ENCODE assay signal across 8 mouse cellular contexts in the genomic region with DNA sequence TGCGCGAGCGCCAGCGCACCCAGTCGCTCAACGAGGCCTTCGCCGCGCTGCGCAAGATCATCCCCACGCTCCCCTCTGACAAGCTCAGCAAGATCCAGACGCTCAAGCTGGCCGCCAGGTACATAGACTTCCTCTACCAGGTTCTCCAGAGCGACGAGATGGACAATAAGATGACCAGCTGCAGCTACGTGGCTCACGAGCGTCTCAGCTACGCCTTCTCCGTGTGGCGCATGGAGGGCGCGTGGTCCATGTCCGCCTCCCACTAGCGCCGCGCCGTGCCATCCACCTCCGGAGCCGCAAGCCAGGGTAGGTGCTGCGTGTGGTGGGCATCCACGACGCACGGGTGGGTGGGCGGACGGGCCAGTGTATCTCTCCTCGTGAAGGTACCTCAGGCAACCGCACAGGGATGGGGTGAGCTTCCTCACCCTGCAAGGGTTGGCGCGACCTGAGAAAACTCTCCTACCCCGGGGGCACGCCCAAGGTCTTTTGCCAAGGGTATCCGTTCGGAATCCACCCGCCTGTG. TPM values are rescaled to one million over a fixed set of nuclear protein-coding genes. Genes with fewer than 3 reads are reported as not detected.
DNase-seq lines count a peak whose midpoint lies in the region; ATAC-seq and TF ChIP-seq lines count a peak whose summit lies in the region.

No protein-coding gene starts in this region.

- H3K9ac ChIP-seq in kidney, embryonic 14.5 days (ENCODE audit: low read depth, low read length): peak overlapping the region; percentile 42
- no peak overlapping the region; the same call in 1 of the 2 replicates for H3K9ac ChIP-seq in forebrain, embryonic 11.5 days (ENCODE audit: low read length)
- H3K9ac ChIP-seq in limb, embryonic 14.5 days (ENCODE audit: low read depth, low read length, severe bottlenecking): peak overlapping the region; percentile 79

- H3K36me3 ChIP-seq in kidney, embryonic 14.5 days (ENCODE audit: control insufficient read depth, insufficient read depth, low read length): no peaks in the 10 kb centered on the region
- no peaks in the 10 kb centered on the region for H3K36me3 ChIP-seq in forebrain, embryonic 11.5 days (ENCODE audit: control insufficient read depth, insufficient read depth, low read length)
- H3K36me3 ChIP-seq in limb, embryonic 14.5 days (ENCODE audit: control insufficient read depth, insufficient read depth, low read length): no peaks in the 10 kb centered on the region
- no peaks in the 10 kb centered on the region for H3K36me3 ChIP-seq in thymus, adult 2 months (ENCODE audit: control insufficient read depth, insufficient read depth, low read length)

- no peaks in the 10 kb centered on the region for H3K9me3 ChIP-seq in kidney, embryonic 14.5 days (ENCODE audit: control insufficient read depth, low read length)
- no peaks in the 10 kb centered on the region for H3K9me3 ChIP-seq in forebrain, embryonic 11.5 days (ENCODE audit: control insufficient read depth, low read length)
- H3K9me3 ChIP-seq in limb, embryonic 14.5 days (ENCODE audit: control insufficient read depth, low read length): no peaks in the 10 kb centered on the region

- WGBS in kidney, embryonic 14.5 days: 2% methylated on average over 45 of the region's 45 CpGs
- 1% methylated on average over 45 of the region's 45 CpGs for WGBS in forebrain, embryonic 11.5 days
- 2% methylated on average over 36 of the region's 45 CpGs for WGBS in limb, embryonic 14.5 days
- 11% methylated on average over 45 of the region's 45 CpGs for WGBS in thymus, adult 2 months

- 0 out of 2 replicates have a peak, but pooled peaks have one; percentile 13 for ATAC-seq in kidney, embryonic 14.5 days (ENCODE audit: low FRiP score, low TSS enrichment)
- no peak for ATAC-seq in forebrain, embryonic 11.5 days (replicated peaks; ENCODE audit: low FRiP score)
- ATAC-seq in limb, embryonic 14.5 days (ENCODE audit: low FRiP score, low read depth): 0 out of 2 replicates have a peak, but pooled peaks have one; percentile 5

- no peak for DNase-seq in kidney, adult 8-10 months
- peak; percentile 23 for DNase-seq in ES-CJ7 (ENCODE audit: low read depth, low spot score)
- DNase-seq in forebrain, embryonic 11.5 days (ENCODE audit: low spot score): peak; percentile 55
- DNase-seq in limb, embryonic 14.5 days (ENCODE audit: low spot score): no peak
- DNase-seq in spleen, postnatal 4 days (ENCODE audit: low spot score in 2 of 2): no peak
- DNase-seq in thymus, adult 2 months: no peak
- no peak for DNase-seq in adrenal gland, postnatal 25 days

- no peak overlapping the region; the same call in 1 of the 2 replicates for H3K27ac ChIP-seq in kidney, embryonic 14.5 days (ENCODE audit: low read depth, low read length)
- no peak overlapping the region for H3K27ac ChIP-seq in forebrain, embryonic 11.5 days (ENCODE audit: low read depth, low read length)
- H3K27ac ChIP-seq in limb, embryonic 14.5 days (replicated peaks; ENCODE audit: low read depth, low read length): peak overlapping the region; percentile 89
- no peak overlapping the region for H3K27ac ChIP-seq in thymus, adult 2 months (ENCODE audit: control insufficient read depth, insufficient read depth, low read length)

- peaks cover 55% of the 10 kb centered on the region for H3K27me3 ChIP-seq in kidney, embryonic 14.5 days (ENCODE audit: control insufficient read depth, insufficient read depth, low read length)
- H3K27me3 ChIP-seq in forebrain, embryonic 11.5 days (ENCODE audit: control insufficient read depth, insufficient read depth, low read length): peaks cover 46% of the 10 kb centered on the region
- peaks cover 24% of the 10 kb centered on the region; the same call in 1 of the 2 replicates for H3K27me3 ChIP-seq in limb, embryonic 14.5 days (ENCODE audit: control insufficient read depth, insufficient read depth, low read length)
- H3K27me3 ChIP-seq in thymus, adult 2 months (ENCODE audit: control insufficient read depth, insufficient read depth, low read length): no peaks in the 10 kb centered on the region; the same call in 1 of the 2 replicates

- peak overlapping the region; percentile 95 for H3K4me2 ChIP-seq in kidney, embryonic 14.5 days (replicated peaks; ENCODE audit: low read depth, low read length)
- peak overlapping the region; percentile 68 for H3K4me2 ChIP-seq in forebrain, embryonic 11.5 days (ENCODE audit: low read depth, low read length, severe bottlenecking)
- peak overlapping the region; percentile 91 for H3K4me2 ChIP-seq in limb, embryonic 14.5 days (replicated peaks; ENCODE audit: low read depth, low read length, severe bottlenecking)

- TF ChIP-seq POLR2A in limb, embryonic 14.5 days (IDR thresholded peaks at IDR 0.05; ENCODE audit: borderline replicate concordance, extremely low read depth, insufficient read depth, insufficient read length): no peak
- no peak for TF ChIP-seq POLR2A in thymus, adult 2 months (IDR thresholded peaks at IDR 0.05; ENCODE audit: control insufficient read depth, extremely low read depth, insufficient read depth, low read length, poor library complexity)

- peak overlapping the region; percentile 54 for H3K4me3 ChIP-seq in kidney, embryonic 14.5 days (ENCODE audit: low read length)
- H3K4me3 ChIP-seq in forebrain, embryonic 11.5 days (ENCODE audit: low read depth, low read length): peak overlapping the region; percentile 34
- H3K4me3 ChIP-seq in limb, embryonic 14.5 days (replicated peaks; ENCODE audit: low read length): peak overlapping the region; percentile 66
- H3K4me3 ChIP-seq in thymus, adult 2 months (ENCODE audit: control insufficient read depth, insufficient read depth, low read length): no peak overlapping the region

- H3K4me1 ChIP-seq in kidney, embryonic 14.5 days (ENCODE audit: control insufficient read depth, insufficient read depth, low read length): peaks cover 16% of the 10 kb centered on the region
- H3K4me1 ChIP-seq in forebrain, embryonic 11.5 days (replicated peaks; ENCODE audit: control insufficient read depth, insufficient read depth, low read length): peaks cover 4% of the 10 kb centered on the region; the same call in 1 of the 2 replicates
- H3K4me1 ChIP-seq in limb, embryonic 14.5 days (ENCODE audit: control insufficient read depth, insufficient read depth, low read length): peaks cover 35% of the 10 kb centered on the region
- H3K4me1 ChIP-seq in thymus, adult 2 months (replicated peaks; ENCODE audit: control insufficient read depth, insufficient read depth, low read length): no peaks in the 10 kb centered on the region

- no peak for TF ChIP-seq CTCF in thymus, adult 2 months (IDR thresholded peaks at IDR 0.05; ENCODE audit: borderline replicate concordance, control insufficient read depth, extremely low read depth, insufficient read depth, low read length, poor library complexity)

RNA-seq across cellular contexts. Expression of a gene that starts 0.6 kb away (rescaled TPM):
- polyA plus RNA-seq in kidney, embryonic 14.5 days (2014; fragmentation: Nextera tagmentation; extraction: Ambion mirVana): 8.0 and 10.2 TPM in 2 replicates
- polyA plus RNA-seq in forebrain, embryonic 11.5 days (2014; fragmentation: Nextera tagmentation; extraction: Ambion mirVana): 6.4 and 7.9 TPM in 2 replicates
- 240 and 337 TPM in 2 replicates for polyA plus RNA-seq in limb, embryonic 14.5 days (2012; rRNA removed)
- 80.8 and 81.8 TPM in 2 replicates for polyA plus RNA-seq in limb, embryonic 14.5 days (2014; fragmentation: Nextera tagmentation; extraction: Ambion mirVana)
- polyA plus RNA-seq in thymus, adult 2 months (2012; rRNA removed): 1.5 and 2.1 TPM in 2 replicates
- total RNA-seq in adrenal gland, postnatal 25 days (2021): 1.6 and 1.7 TPM in 2 replicates

Comparison
In these comparisons a context has a peak if more than half of its experiments do, and no peak if none do; other contexts are left out.
1. DNase-seq: peak in ES-CJ7 (single experiment) and forebrain, embryonic 11.5 days (single experiment); none in kidney, adult 8-10 months (0 of 2), limb, embryonic 14.5 days (single experiment), spleen, postnatal 4 days (0 of 2), thymus, adult 2 months (single experiment) and adrenal gland, postnatal 25 days (single experiment).
2. Peak in every context shown above with its lines, with median percentiles within 50 percentile points of each other: H3K4me2 ChIP-seq.